Mouse (Mus musculus) olfactory bulb, adult 2 months (tissue): ENCODE measurements at regions not wholly inside any gene's neighbourhood (a gene's known extent, or its start where the extent isn't known, plus 50 kb on each side); places are given as distances from the start of the nearest gene placed in this dataset.

Experiments
- CTCF ChIP-seq: fragments of 200-500 bp; IDR thresholded peaks from 2 replicates; pipeline ENCODE4 v1.5.1; 2012; ENCODE audit warnings: low read depth, mild to moderate bottlenecking, low read length, moderate library complexity; ENCODE audit not compliant: insufficient read depth
- POLR2A ChIP-seq: fragments of 200-500 bp; IDR thresholded peaks from 2 replicates; pipeline ENCODE4 v1.6.1; 2012; ENCODE audit warnings: mild to moderate bottlenecking, low read depth, low read length, moderate library complexity; ENCODE audit not compliant: insufficient read depth

DNA sequence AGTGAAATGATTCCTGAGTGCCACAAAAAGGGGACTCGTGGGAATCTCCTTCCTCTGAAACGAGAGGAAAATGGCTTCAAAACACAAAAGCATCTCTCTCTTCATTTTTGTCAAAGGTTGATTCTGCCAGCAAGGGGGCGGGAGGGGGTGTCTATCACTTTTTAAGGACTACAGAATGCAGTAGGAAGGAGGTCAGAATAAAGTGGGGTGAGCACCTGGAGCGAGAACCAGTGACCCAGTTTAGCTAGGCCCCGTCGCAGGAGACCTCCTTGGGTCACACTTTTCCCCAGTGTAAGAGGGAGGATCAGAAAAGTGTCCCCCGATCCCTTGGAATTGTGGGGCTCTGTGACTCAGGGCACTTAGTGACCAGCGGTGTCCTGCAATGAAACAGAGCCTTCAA lies 133.1 kb downstream of the Tgfb2 start:
- TF ChIP-seq POLR2A (no peak), CTCF (no peak)
